Mouse (Mus musculus) midbrain, postnatal 0 days (tissue): ENCODE data around the gene Slit3. TPM values are rescaled to one million over a fixed set of nuclear protein-coding genes. Genes with fewer than 3 reads are reported as not detected.
A peak's percentile ranks its signal among the peaks of the same experiment; 100 is the strongest.

ENCODE experiments used
- ATAC-seq: fragments of 200-750 bp; cut with Nextera tagmentation; 2 replicates; pipeline ENCODE4 v1.8.0; 2017; ENCODE audit warnings: moderate number of reproducible peaks, mild to moderate bottlenecking, moderate TSS enrichment, moderate library complexity; ENCODE audit not compliant: low FRiP score
- DNase-seq: peaks from one replicate; pipeline ENCODE4 v3.0.0-alpha.2; 2015; ENCODE audit warnings: low spot score
- H3K27ac ChIP-seq: fragments of 300-500 bp; sonication (generic); 2 replicates; pipeline ENCODE4 v1.5.1; 2014; ENCODE audit warnings: low read depth, mild to moderate bottlenecking, low read length, mixed read lengths
- H3K27me3 ChIP-seq: fragments of 300-500 bp; sonication (generic); 2 replicates; pipeline ENCODE4 v1.6.1; 2014; ENCODE audit warnings: low read length, control low read depth, mixed read lengths; ENCODE audit not compliant: insufficient read depth
- H3K36me3 ChIP-seq: fragments of 300-500 bp; sonication (generic); 2 replicates; pipeline ENCODE4 v1.6.1; 2014; ENCODE audit warnings: low read length, control low read depth, mixed read lengths; ENCODE audit not compliant: insufficient read depth
- H3K4me1 ChIP-seq: fragments of 300-500 bp; sonication (generic); 2 replicates; pipeline ENCODE4 v1.6.1; 2014; ENCODE audit warnings: mild to moderate bottlenecking, control low read depth, antibody characterized with exemption, low read length, mixed read lengths; ENCODE audit not compliant: insufficient read depth
- H3K4me2 ChIP-seq: fragments of 300-500 bp; sonication (generic); 2 replicates; pipeline ENCODE4 v1.6.1; 2014; ENCODE audit warnings: low read depth, mild to moderate bottlenecking, low read length, mixed read lengths; ENCODE audit not compliant: poor library complexity, severe bottlenecking
- H3K4me3 ChIP-seq: fragments of 300-500 bp; sonication (generic); 2 replicates; pipeline ENCODE4 v1.5.1; 2014; ENCODE audit warnings: low read depth, mild to moderate bottlenecking, low read length, moderate library complexity
- H3K9ac ChIP-seq: fragments of 300-500 bp; sonication (generic); replicated peaks from 2 replicates; pipeline ENCODE4 v1.6.1; 2014; ENCODE audit warnings: mild to moderate bottlenecking, low read length, moderate library complexity, mixed read lengths; ENCODE audit not compliant: poor library complexity, severe bottlenecking
- H3K9me3 ChIP-seq: fragments of 300-500 bp; sonication (generic); 2 replicates; pipeline ENCODE4 v1.6.1; 2016; ENCODE audit warnings: low read length, control low read depth
- CTCF ChIP-seq: IDR thresholded peaks from 2 replicates; pipeline ENCODE4 v1.5.1; 2016; ENCODE audit warnings: antibody characterized with exemption, mild to moderate bottlenecking
- WGBS: fragments of 180-500 bp; shearing (Covaris S2); extraction: QIAGEN DNeasy Blood & Tissue Kit; methylation state at CpG from one replicate; pipeline ENCODE4 v1.1.7; 2014; 5-methylcytosine and 5-hydroxymethylcytosine counted together
- polyA plus RNA-seq: library from polyadenylated mRNA; unstranded; fragments of >200 nt; fragmentation: Nextera tagmentation; extraction: Ambion mirVana; gene quantifications from 2 replicates; pipeline ENCODE4 v1.2.1, GENCODE M21; 2015
- total RNA-seq: library from RNA; depleted of rRNA; stranded (reverse); fragments of >200 nt; gene quantifications from 2 replicates; pipeline ENCODE4 v1.2.3, GENCODE M21; 2014

Gene Slit3
- total and polyA plus RNA-seq, 2 experiments from 2014 or later: 3.6 to 7.7 TPM

DNA sequence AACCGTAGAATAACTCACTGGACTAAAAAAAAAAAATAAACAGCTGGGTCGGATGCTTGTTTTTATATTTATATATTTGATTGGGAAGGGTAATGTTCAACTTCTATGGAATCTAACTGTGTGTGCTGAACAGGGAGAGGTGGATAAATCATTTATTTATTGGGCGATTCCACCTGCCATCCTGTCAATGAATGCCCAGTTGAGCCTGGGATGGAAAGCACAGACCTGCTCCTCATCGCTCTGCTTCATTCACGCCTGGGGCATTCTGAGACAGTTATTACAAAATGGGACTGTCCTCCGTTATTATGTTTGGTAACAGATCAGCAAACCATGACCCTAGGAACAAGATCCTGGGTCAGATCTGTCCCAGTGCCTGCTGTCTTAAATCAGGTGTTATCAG is 328.2 kb downstream of the Slit3 start:
- Histone ChIP-seq H3K4me2 (no peak overlapping the region), H3K27me3 (peaks cover 13% of the 10 kb centered on the region), H3K27ac (no peak overlapping the region), H3K36me3 (no peaks in the 10 kb centered on the region), H3K9ac (no peak overlapping the region), H3K9me3 (no peaks in the 10 kb centered on the region), H3K4me3 (no peak overlapping the region), H3K4me1 (no peaks in the 10 kb centered on the region)
- 86% methylated on average over 6 of the region's 6 CpGs for WGBS
- DNase-seq (no peak), ATAC-seq (no peak)
- TF ChIP-seq CTCF: no peak

DNA sequence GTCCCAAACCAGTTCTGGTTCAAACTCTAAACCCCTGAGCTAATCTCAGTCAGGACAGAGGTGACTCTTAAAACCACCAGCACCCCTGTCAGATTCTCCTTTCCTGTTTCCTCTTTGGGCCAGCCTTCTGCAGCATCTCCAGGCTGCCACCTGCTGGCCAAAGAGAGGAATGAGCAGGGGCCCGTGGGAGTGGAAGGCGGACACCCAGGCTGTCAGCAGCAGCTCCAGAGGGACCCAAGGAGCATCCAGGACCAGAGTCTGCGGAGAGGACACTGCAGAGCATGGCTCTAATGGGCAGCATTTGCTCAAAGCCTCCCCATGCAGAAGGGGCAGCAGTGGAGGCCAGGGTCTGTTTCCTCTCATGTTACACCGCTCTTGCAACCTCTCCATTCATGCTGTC is 330.6 kb downstream of the Slit3 start:
- 0 out of 2 replicates have a peak, but pooled peaks have one; percentile 34 for ATAC-seq
- H3K9ac ChIP-seq: no peak overlapping the region

DNA sequence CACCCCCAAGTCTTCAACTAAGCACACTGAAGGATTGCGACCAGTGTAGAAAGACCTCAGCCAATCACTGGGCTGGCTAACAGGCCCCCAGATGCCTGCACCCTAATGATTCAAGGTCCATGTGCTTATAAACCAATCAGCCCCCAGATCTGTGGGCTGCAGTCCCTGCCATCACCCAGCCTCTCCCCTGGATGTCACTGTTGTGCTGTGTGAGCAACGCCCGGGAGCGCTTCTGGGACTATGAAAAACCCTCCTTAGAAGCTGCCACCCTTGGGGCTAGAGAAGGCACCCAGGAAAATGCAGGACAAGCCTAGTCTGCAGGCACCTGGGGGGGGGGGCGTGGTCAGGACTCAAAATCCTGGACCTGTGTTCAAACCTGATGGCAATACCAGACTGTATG is 331.4 kb downstream of the Slit3 start:
- H3K4me3 ChIP-seq: no peak overlapping the region

More for the DNA sequence above, 330.6 kb downstream of the Slit3 start:
- peaks cover 13% of the 10 kb centered on the region for H3K27me3 ChIP-seq
- peak; percentile 50 for DNase-seq
- H3K36me3 ChIP-seq: no peaks in the 10 kb centered on the region
- TF ChIP-seq CTCF: peak; percentile 95
- no peak overlapping the region for H3K4me2 ChIP-seq
- WGBS: 34% methylated on average over 4 of the region's 4 CpGs
- H3K9me3 ChIP-seq: no peaks in the 10 kb centered on the region
- no peaks in the 10 kb centered on the region for H3K4me1 ChIP-seq
- no peak overlapping the region for H3K27ac ChIP-seq
- H3K4me3 ChIP-seq: no peak overlapping the region

DNA sequence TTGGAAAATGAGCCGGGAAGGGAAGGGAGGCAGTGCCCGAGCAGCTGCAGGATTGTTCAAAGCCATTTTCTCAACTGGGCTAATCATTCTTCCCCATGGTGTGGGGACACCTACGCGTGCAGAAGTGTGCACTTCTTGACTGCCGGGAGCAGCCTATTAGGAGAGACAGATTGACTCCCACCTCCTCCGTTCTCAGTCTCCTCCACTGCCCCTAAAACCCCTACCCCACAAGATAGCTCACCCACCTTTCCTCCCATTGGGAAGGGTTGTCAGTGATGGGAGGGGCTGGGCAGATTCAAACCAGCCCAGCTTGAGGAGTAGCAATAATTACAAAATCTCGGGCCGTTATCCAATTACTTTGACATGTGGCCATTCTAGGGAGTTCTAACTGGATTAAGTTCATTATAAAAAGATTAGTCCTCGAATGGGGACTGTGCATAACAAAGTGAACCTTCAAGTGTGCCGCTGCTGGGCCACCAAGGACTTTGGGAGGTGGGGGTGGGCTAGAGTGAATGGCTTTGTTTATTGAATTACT is 333.2 kb downstream of the Slit3 start:
- Histone ChIP-seq H3K9me3 (no peaks in the 10 kb centered on the region), H3K27ac (no peak overlapping the region), H3K4me3 (no peak overlapping the region), H3K9ac (no peak overlapping the region), H3K4me1 (no peaks in the 10 kb centered on the region), H3K36me3 (no peaks in the 10 kb centered on the region), H3K4me2 (no peak overlapping the region), H3K27me3 (peaks cover 17% of the 10 kb centered on the region; the same call in 1 of the 2 replicates)
- DNase-seq: peak; percentile 61
- no peak for ATAC-seq
- WGBS: 15% methylated on average over 10 of the region's 10 CpGs
- TF ChIP-seq CTCF: no peak

More for the DNA sequence above, 331.4 kb downstream of the Slit3 start:
- 15% methylated on average over 5 of the region's 5 CpGs for WGBS
- peak; percentile 77 for DNase-seq
- H3K27ac ChIP-seq: no peak overlapping the region
- H3K36me3 ChIP-seq: no peaks in the 10 kb centered on the region
- 0 out of 2 replicates have a peak, but pooled peaks have one; percentile 40 for ATAC-seq
- no peak overlapping the region for H3K4me2 ChIP-seq
- peak; percentile 85 for TF ChIP-seq CTCF
- H3K9ac ChIP-seq: no peak overlapping the region
- H3K4me1 ChIP-seq: no peaks in the 10 kb centered on the region
- peaks cover 13% of the 10 kb centered on the region for H3K27me3 ChIP-seq
- no peaks in the 10 kb centered on the region for H3K9me3 ChIP-seq

DNA sequence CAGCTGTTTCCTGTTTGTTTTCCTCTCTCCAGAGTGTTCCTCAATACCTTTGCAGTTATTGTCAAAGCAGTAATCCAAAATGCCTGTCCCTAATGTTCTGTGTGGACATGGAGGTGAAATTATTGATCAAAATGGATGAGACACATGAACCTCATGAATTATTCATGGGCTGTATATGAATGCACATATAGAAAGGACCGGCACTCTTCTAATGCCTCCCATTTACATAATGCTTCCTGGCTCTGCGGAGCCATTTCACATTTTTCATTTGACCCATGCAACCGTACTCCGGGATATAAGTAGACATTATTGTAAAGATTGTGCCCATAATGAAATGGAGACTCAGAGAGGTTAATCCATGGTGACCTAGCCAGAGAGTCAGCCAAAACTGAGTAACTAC is 333.8 kb downstream of the Slit3 start:
- Histone ChIP-seq H3K9me3 (no peaks in the 10 kb centered on the region), H3K4me2 (no peak overlapping the region), H3K9ac (no peak overlapping the region), H3K4me1 (no peaks in the 10 kb centered on the region), H3K36me3 (no peaks in the 10 kb centered on the region), H3K27ac (no peak overlapping the region), H3K4me3 (no peak overlapping the region), H3K27me3 (peaks cover 17% of the 10 kb centered on the region; the same call in 1 of the 2 replicates)
- 13% methylated on average over 4 of the region's 4 CpGs for WGBS
- no peak for ATAC-seq
- no peak for TF ChIP-seq CTCF
- no peak for DNase-seq

DNA sequence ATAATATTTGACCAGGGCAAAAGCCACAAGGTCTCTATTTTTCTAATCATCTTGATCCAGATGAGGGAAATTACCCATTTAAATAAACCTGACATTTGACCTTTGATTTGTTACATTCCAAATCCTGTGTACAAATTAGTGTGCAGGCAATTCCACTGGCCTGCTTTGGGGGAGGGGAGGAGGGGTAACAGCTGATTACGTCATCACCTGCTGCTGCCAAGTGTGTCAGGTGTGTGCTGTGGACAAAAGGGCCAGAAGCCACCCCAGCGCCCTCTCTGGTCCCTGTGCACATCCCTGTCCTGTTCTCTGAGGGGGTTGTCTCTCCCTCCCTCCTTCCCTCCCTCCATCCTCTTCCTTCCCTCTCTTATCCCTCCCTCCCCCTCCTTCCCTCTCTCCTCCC is 337.0 kb downstream of the Slit3 start:
- Histone ChIP-seq H3K27me3 (peaks cover 14% of the 10 kb centered on the region; the same call in 1 of the 2 replicates), H3K4me3 (no peak overlapping the region), H3K9ac (no peak overlapping the region), H3K27ac (no peak overlapping the region), H3K36me3 (no peaks in the 10 kb centered on the region), H3K4me1 (no peaks in the 10 kb centered on the region), H3K9me3 (no peaks in the 10 kb centered on the region), H3K4me2 (no peak overlapping the region)
- ATAC-seq (no peak), DNase-seq (no peak)
- 68% methylated on average over 2 of the region's 2 CpGs for WGBS
- TF ChIP-seq CTCF: no peak
